Mouse (Mus musculus) small intestine, adult 2 months (tissue): ENCODE measurements around the gene Thrb. TPM values are rescaled to one million over a fixed set of nuclear protein-coding genes. Genes with fewer than 3 reads are reported as not detected.

ENCODE experiments used
- H3K27ac ChIP-seq: fragments of 200-500 bp; 2 replicates; pipeline ENCODE4 v1.5.1; 2012; ENCODE audit warnings: low read depth, low read length, control low read depth, inconsistent platforms; ENCODE audit not compliant: insufficient read depth
- H3K27me3 ChIP-seq: fragments of 200-500 bp; 2 replicates; pipeline ENCODE4 v1.6.1; 2012; ENCODE audit warnings: mild to moderate bottlenecking, moderate library complexity, low read length, inconsistent platforms; ENCODE audit not compliant: control insufficient read depth, insufficient read depth
- H3K36me3 ChIP-seq: fragments of 200-500 bp; 2 replicates; pipeline ENCODE4 v1.6.1; 2012; ENCODE audit warnings: mild to moderate bottlenecking, low read length, control low read depth, inconsistent platforms; ENCODE audit not compliant: control insufficient read depth, insufficient read depth
- H3K4me1 ChIP-seq: fragments of 200-500 bp; 2 replicates; pipeline ENCODE4 v1.6.1; 2012; ENCODE audit warnings: low read length, inconsistent platforms, mixed read lengths; ENCODE audit not compliant: control insufficient read depth, insufficient read depth, insufficient read length
- H3K4me3 ChIP-seq: fragments of 200-500 bp; 2 replicates; pipeline ENCODE4 v1.5.1; 2012; ENCODE audit warnings: low read depth, mild to moderate bottlenecking, control low read depth, inconsistent platforms, low read length, moderate library complexity
- CTCF ChIP-seq: fragments of 200-500 bp; IDR thresholded peaks from 2 replicates; pipeline ENCODE4 v1.5.1; 2012; ENCODE audit warnings: low read depth, mild to moderate bottlenecking, control low read depth, inconsistent platforms, low read length, moderate library complexity, mixed read lengths; ENCODE audit not compliant: insufficient replicate concordance, insufficient read length; ENCODE audit errors: extremely low read depth
- POLR2A ChIP-seq: fragments of 200-500 bp; IDR thresholded peaks from 2 replicates; pipeline ENCODE4 v1.6.1; 2012; ENCODE audit warnings: low read depth, mild to moderate bottlenecking, control low read depth, inconsistent platforms, low read length, moderate library complexity
- WGBS: fragments of 180-500 bp; shearing (Covaris S2); methylation state at CpG from one replicate; pipeline ENCODE4 v1.1.7; 2018; 5-methylcytosine and 5-hydroxymethylcytosine counted together
- polyA plus RNA-seq: library from polyadenylated mRNA; depleted of rRNA; stranded (reverse); fragments of >200 nt; gene quantifications from 2 replicates; pipeline ENCODE4 v1.2.3, GENCODE M21; 2012

Gene Thrb
- polyA plus RNA-seq, 1 experiment: 2.5 TPM

GRCm38 (mm10) chr14:17781921-17782320, 121.9 kb downstream of the Thrb start:
- TF ChIP-seq POLR2A (no peak), CTCF (no peak)
- H3K27ac ChIP-seq: no peak overlapping the region
- H3K4me1 ChIP-seq: peaks cover 8% of the 10 kb centered on the region; the same call in 1 of the 2 replicates
- no peak overlapping the region for H3K4me3 ChIP-seq
- WGBS: 74% methylated on average over 4 of the region's 4 CpGs
- no peaks in the 10 kb centered on the region for H3K27me3 ChIP-seq
- H3K36me3 ChIP-seq: no peaks in the 10 kb centered on the region

- Histone ChIP-seq H3K4me1 (peaks cover 11% of the 10 kb centered on the region; the same call in 1 of the 2 replicates), H3K27ac (peak overlapping the region; percentile 75), H3K4me3 (no peak overlapping the region), H3K36me3 (no peaks in the 10 kb centered on the region), H3K27me3 (no peaks in the 10 kb centered on the region)
- 6% methylated on average over 5 of the region's 5 CpGs for WGBS
- TF ChIP-seq POLR2A: no peak
- no peak for TF ChIP-seq CTCF
Observed at GRCm38 (mm10) chr14:17784207-17784806, 124.2 kb downstream of the Thrb start.

GRCm38 (mm10) chr14:17785370-17785769, 125.3 kb downstream of the Thrb start:
- H3K4me1 ChIP-seq: peaks cover 11% of the 10 kb centered on the region; the same call in 1 of the 2 replicates
- H3K36me3 ChIP-seq: no peaks in the 10 kb centered on the region
- no peak overlapping the region for H3K4me3 ChIP-seq
- H3K27ac ChIP-seq: peak overlapping the region; percentile 91
- TF ChIP-seq POLR2A (no peak), CTCF (no peak)
- H3K27me3 ChIP-seq: no peaks in the 10 kb centered on the region
- WGBS: 17% methylated on average over 3 of the region's 3 CpGs

GRCm38 (mm10) chr14:17786249-17786648, 126.2 kb downstream of the Thrb start:
- H3K36me3 ChIP-seq: no peaks in the 10 kb centered on the region
- H3K4me3 ChIP-seq: no peak overlapping the region
- peaks cover 7% of the 10 kb centered on the region; the same call in 1 of the 2 replicates for H3K4me1 ChIP-seq
- H3K27me3 ChIP-seq: no peaks in the 10 kb centered on the region
- 18% methylated on average over 2 of the region's 2 CpGs for WGBS
- H3K27ac ChIP-seq: peak overlapping the region; percentile 91
- TF ChIP-seq POLR2A: no peak
- TF ChIP-seq CTCF: no peak

GRCm38 (mm10) chr14:17803934-17804602, 144.0 kb downstream of the Thrb start:
- no peaks in the 10 kb centered on the region for H3K27me3 ChIP-seq
- 78% methylated on average over 3 of the region's 3 CpGs for WGBS
- H3K4me1 ChIP-seq: no peaks in the 10 kb centered on the region
- TF ChIP-seq POLR2A (no peak), CTCF (no peak)
- no peak overlapping the region for H3K27ac ChIP-seq
- no peak overlapping the region for H3K4me3 ChIP-seq
- no peaks in the 10 kb centered on the region for H3K36me3 ChIP-seq

GRCm38 (mm10) chr14:17811051-17811450, 151.0 kb downstream of the Thrb start:
- Histone ChIP-seq H3K36me3 (no peaks in the 10 kb centered on the region; the same call in 1 of the 2 replicates), H3K4me1 (no peaks in the 10 kb centered on the region), H3K27me3 (no peaks in the 10 kb centered on the region), H3K27ac (no peak overlapping the region), H3K4me3 (no peak overlapping the region)
- no peak for TF ChIP-seq POLR2A
- no peak for TF ChIP-seq CTCF
- WGBS: 83% methylated on average over 4 of the region's 4 CpGs

GRCm38 (mm10) chr14:17812414-17812813, 152.4 kb downstream of the Thrb start:
- TF ChIP-seq POLR2A: no peak
- TF ChIP-seq CTCF: no peak
- no peak overlapping the region for H3K4me3 ChIP-seq
- H3K36me3 ChIP-seq: no peaks in the 10 kb centered on the region; the same call in 1 of the 2 replicates
- no peaks in the 10 kb centered on the region for H3K4me1 ChIP-seq
- no peaks in the 10 kb centered on the region for H3K27me3 ChIP-seq
- WGBS: 84% methylated on average over 5 of the region's 5 CpGs
- H3K27ac ChIP-seq: no peak overlapping the region

- Histone ChIP-seq H3K27me3 (no peaks in the 10 kb centered on the region), H3K36me3 (no peaks in the 10 kb centered on the region; the same call in 1 of the 2 replicates), H3K4me1 (no peaks in the 10 kb centered on the region), H3K27ac (no peak overlapping the region), H3K4me3 (no peak overlapping the region)
- 61% methylated on average over 2 of the region's 2 CpGs for WGBS
- no peak for TF ChIP-seq POLR2A
Observed at GRCm38 (mm10) chr14:17815103-17815502, 155.0 kb downstream of the Thrb start.
